Mouse (Mus musculus) cerebellum, adult 11 months (tissue): Measurements from ENCODE around the gene Tmem131.
"Not testable (repeated sequence)": the region's sequence is repeated elsewhere in the genome, so short reads cannot be mapped to it uniquely, and the experiment has no call there.

Source experiments
- DNase-seq: peaks from one replicate; pipeline ENCODE4 v3.0.0; 2022

The Tmem131 gene

DNA sequence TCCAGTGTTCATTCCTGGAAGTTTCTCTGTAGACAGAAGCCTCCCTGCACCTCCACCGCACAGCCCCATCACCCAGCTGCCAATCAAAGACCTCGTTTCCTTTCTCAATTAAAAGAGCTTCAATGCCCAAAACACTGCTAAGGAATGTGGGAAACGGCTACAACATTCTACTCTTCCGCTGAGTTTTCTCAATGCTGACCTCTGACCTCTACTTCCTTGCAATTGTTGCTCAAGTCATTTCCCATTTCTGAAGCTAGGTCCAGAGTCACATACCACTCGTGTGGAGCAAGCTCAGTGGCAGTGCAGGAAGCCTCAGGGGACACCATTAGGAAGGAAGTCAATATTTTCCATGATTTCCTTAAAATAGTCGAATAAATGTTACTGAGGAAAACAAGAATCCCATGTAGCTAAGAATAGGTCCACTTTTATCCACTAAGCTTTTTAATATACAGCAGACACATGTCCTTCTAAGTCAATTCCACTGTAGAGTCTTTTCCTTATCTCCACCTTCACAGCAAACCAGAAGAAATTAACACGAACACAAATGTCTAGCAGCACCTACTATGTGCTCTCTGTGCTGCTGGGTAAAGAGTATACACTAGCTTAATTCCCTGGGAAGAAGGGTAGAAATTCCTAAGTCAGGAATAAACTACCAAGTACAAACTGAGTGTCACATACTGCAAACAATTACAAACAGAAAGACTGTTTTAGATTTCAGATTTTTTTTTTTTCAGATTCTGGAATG, 28.8 kb downstream of the Tmem131 start:
- no peak for DNase-seq

DNA sequence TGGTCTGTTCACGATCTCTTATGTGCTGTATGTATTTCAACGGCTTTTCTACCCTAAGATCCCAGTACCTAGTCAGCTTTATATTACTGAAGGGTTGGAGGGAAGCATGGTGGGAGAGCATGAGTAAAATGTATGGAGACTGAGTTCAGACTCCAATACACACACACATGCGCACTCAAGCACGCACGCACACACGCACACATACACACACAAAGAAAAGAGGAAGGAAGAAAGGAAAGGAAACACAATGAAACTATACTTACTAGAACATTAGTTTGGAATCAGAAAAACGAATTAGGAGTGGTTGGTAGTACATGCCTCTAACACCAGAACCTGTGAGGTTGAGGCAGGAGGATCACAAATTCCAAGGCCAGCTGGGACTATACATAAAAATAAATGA, 29.7 kb downstream of the Tmem131 start:
- DNase-seq, result no peak

DNA sequence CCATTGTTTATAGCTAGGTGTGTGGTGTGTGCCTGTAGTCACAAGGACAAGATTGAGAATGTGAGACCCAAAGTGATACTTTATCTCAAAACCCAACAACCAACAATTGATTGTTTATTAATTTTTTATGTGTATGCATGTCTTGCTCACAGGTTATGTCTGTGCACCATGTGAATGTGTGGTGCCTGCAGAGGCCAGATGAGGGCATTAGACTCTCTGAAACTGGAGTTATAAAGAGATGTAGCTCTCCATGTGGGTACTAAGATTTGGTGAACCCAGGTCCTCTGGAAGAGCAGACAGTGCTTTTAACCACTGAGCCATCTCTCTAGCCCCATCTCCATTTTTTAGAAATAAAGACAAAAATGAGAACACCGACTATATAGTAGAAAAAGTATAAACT, 31.2 kb downstream of the Tmem131 start:
- DNase-seq, result no peak

DNA sequence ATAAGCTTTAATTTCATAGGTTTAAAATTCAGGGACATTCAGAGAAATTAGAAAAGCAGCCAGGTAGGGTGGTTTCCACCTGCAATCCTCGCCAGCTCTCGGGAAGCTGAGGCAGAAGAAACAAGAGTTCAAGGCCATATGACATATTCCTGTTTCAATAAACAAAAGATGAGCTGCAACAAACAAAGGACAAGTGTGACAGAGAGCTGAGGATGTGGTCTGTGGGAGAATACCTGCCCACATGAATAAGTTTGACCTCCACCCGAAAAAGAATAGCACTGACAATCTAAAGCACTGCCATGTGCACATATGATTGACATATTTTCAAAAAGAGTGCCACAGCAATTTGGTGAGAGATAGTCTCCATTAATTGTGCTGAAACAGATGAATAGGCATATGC, 31.9 kb downstream of the Tmem131 start:
- no peak for DNase-seq

DNA sequence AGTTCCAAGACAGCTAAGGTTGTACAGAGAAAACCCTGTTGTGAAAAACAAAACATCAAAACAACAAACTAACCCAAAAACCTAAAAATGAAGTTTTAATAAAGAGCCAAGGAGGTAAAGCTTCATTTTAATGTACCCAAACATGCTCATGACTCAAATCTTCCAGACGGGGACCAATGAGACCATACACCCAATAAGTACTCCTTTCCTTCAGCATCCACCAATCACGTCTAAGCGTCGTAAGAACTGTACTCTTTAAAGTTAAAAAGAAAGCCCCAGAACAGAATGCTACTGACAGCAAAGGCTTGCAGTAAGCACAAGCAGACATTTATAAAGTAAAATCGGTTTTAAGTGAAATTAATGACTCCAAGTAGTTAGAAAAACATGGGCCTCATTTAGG, 33.1 kb downstream of the Tmem131 start:
- DNase-seq, result no peak

DNA sequence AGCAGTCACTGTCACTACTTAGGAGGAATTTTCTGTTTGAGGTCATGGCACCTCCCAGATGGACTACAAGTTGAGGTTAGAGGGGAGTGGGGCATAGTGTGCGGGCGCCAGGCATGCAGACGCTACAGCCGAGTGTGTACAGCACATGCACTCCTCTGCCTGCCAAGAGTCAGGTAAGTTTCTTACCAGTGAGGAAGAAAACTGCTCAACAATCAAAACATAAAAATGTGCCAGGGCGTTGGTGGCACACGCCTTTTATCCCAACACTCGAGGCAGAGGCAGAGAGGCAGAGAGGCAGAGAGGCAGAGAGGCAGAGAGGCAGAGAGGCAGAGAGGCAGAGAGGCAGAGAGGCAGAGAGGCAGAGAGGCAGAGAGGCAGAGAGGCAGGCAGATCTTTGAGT, 33.5 kb downstream of the Tmem131 start:
- DNase-seq, result not testable (repeated sequence)

DNA sequence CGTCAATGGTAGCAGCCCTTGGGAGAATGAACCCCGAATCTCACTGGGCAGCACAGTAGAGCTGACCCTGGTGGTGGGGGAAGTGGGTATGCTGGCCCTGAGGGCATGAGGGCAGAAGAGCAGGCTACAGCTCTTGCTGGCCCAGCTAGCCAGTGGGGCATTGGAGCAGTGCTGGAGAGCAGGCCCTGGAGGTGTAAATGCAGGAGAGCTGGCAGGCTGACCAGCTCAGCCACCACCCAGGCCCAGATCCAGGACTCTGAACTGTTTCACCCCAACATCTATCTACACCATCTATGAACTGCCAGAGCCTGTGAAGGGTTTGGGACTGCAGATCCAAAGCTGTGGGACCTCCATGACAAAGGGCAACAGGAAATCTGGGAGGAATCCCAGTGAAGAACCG, 38.2 kb downstream of the Tmem131 start:
- no peak for DNase-seq

DNA sequence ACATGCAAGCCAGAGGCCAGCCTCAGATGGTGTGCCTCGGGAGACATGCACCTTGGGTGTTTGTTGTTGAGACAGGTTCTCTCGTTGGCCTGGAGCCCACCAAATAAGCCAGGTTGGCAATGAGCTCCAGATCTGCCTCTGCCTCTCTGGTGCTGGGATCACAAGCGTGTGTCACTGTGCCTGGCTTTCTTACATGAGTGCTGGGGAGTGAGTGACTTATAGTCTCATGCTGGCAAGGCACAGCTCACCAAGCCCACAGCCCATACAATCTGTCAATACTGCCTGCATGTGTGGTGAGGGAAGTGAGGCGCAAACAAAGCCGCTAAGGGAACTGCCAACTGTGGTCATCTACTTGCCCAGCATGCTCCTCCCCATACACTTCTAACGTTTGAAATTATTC, 39.0 kb downstream of the Tmem131 start:
- DNase-seq, result peak; percentile 49

DNA sequence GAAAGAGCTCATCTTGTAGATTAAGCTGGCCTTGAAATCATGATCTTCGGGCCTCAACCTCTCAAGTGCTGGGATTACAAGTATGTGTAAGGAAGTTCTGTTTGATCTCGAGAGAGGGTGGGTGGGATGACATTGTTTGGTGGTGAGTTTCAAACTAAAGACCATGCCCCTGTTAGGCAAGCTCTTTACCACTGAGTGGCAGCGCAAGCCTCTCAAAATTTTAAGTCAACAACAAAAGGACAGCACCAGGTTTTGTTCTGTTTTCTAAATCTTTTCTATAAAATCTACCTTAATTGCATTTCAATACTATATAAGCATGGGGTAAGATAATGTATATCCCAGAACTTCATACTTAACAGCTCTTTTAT, 39.4 kb downstream of the Tmem131 start:
- no peak for DNase-seq

DNA sequence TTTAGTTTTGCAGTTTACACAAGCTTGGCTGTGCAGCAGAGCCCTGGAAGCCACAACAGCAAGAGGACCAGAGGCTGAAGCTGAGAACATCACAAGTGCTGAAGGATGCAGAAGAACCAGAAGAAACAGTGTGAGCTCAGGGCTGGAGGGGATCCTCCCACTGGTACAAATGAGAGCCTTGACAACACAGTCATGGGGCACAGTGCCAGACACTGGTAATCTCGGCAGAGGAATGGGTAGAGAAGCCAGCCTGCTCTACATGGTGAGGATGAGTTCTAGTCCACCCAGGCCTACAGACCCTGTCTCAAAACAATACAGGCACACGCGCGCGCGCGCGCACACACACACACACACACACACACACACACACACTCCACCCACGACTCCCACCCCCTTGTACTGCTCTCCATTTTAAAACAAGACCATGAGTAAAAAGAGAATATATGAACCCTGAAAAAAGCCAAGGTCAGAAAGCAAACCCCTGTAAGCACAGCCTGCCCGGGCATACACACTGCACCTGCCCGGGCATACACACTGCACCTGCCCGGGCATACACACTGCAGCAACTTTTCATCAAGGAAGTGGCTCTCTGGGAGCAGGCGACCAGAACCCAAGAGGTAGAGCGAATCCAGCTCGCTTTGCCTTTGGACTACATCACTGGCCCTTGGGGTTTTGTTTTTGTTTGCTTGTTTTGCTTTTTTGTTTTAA, 39.9 kb downstream of the Tmem131 start:
- peak; percentile 37 for DNase-seq

DNA sequence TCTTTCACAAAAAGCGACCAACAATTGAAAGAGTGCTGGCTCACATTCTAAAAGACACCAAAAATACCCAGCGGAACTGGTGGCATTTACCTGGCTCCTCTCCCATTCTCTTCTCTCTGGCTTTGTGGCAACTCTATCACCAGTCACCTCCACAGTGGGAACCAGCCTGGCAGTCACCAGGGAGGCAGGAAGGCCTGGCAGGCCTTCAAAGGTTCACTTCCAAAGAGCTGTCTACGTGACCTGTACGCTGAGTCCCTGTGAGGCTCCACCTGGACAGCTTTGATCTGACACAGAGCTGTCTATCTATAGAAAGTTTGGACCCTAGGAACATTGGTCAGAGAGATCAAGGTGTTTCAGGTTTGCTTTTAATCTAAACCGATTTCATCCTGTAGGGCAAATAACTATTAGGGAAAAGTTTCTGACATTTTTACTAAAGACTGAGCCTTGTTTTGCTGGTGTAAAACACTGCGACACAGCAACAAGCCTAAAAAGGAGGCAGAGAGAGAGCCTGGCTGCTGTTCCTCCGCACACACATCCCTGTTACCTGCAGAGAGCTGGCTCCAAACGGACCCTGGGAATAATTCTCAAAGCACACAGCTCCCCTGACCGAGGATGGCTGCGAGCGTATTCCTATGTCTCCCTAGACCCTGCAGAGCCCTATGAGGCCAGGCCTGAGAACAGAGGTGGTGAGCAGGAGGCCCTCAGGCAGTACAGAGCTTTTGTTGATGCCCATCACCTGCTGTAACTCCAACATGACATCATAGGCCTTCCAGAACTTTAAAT, 40.7 kb downstream of the Tmem131 start:
- DNase-seq, result peak; percentile 86

DNA sequence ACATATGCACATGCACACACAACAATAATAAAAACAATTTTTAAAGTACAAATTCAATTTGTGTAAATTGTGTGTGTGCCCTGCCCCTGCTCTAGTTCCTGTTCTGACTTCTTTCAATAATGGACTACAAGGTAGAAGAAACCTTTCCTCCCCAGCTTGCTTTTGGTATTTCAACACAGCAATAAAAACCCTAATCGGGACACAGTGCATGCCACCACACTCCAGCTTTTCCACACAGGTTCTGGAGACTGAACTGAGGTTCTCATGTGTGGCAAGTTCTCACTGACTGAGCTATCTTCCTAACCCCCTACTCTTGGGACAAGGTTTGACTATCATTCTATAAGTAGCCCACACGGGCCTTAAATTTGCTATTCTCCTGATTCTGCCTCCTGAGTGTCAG, 43.8 kb downstream of the Tmem131 start:
- DNase-seq, result no peak

DNA sequence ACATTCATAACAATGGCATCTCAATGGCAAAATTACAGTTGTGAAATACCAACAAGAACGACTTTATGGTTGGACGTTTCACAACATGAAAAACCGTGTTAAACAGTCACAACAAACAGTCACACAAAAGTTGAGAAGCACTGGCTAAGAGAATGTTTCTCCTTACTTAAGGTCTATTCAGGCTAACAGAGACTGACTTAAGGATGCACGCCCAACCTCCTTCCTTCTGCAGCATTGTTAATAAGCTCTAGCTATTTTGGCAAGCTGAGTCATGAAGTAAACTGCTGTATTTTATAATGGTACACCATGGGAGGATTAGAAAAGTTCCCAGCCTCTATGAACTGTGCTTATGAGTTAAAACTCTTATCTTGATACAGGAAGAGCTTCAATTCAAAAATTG, 47.0 kb downstream of the Tmem131 start:
- DNase-seq, result no peak

DNA sequence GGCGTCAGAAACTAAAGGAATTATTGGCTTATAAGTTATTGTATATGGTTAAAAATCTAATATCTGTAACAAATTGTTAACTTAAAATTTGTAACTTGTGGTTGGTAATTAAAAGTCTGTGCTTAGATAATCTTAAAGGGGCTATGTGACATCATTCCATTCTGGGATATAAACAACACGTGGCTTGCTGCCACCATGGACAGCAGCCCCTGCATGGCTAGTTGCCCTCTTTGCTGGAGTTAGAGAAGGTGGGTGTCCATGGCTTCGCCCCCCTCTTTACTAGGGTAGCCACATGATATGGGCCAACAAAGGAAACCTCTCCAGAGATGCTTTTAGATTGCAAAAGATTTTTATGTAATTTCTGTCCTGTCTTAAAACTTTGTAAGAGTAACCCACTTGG, 48.0 kb downstream of the Tmem131 start:
- DNase-seq, result no peak

DNA sequence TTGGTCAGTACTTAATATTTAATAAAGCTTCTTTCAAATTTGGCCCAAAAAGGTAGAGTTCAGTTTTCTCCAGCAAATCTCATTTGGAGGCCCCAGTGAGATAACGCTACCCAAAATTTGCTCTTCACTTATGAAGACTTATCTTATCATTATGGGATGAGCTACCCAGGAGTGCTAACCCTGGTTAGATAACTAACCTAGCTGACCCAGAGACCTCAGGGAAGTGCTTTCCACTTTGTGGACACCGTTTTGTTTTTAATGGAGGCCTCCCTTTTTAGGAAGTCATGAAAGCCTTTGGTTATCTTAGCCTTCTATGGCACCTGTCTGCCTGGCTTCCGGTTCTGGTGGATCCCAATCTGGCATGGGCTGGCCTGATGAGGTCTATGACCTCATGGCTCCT, 49.3 kb downstream of the Tmem131 start:
- no peak for DNase-seq

DNA sequence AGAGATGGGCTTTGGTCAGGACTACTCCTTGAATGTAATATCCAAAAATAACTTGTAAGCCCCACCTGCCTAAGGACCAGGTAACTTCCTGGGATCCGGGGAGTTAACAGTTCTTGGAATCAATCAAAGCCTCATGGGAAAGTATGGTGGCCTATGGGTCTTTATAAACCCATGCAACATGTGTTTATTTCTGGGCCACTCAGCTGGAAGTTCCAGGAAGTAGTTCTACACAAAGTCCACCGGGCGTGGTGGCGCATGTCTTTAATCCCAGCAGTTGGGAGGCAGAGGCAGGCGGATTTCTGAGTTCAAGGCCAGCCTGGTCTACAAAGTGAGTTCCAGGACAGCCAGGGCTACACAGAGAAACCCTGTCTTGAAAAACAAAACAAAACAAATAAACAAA, 49.7 kb downstream of the Tmem131 start:
- not testable (repeated sequence) for DNase-seq

DNA sequence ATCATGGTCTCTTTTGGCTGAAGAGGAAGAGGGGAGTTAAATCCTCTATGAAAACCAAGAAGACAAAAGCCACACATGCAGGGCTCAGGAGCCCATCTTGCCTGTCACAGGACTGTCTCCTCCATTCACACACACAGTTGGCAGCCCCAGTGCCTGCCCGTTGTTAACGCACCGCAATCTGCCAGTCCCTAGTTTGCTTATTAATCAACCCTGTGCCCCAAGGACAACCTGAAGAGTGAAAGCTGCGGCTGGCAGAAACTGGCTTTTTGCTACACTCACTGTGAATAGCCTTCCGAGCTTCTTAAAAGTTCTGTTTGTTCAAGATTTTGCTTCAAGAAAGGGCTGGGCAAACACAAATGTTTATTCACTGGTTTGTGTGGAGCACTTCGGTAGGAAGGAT, 50.3 kb downstream of the Tmem131 start:
- DNase-seq, result no peak

DNA sequence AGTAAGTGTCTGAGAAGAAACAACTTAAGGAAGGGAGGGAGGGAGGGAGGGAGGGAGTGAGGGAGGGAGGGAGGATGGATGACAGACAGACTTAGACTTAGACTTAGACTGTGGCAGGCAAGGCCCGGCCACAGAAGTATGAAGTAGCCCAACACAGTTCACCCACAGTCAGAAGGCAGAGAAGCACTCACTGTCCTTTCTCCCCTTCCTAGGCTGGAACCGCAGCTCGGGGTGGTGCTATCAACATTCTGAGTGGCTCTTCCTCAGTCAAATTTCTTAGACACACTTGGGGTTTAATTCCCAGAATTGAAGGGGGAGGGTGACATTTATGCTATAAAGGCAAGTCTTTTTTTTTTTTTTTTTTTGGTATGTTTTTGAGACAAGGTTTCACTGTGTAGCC, 51.0 kb downstream of the Tmem131 start:
- DNase-seq, result no peak

DNA sequence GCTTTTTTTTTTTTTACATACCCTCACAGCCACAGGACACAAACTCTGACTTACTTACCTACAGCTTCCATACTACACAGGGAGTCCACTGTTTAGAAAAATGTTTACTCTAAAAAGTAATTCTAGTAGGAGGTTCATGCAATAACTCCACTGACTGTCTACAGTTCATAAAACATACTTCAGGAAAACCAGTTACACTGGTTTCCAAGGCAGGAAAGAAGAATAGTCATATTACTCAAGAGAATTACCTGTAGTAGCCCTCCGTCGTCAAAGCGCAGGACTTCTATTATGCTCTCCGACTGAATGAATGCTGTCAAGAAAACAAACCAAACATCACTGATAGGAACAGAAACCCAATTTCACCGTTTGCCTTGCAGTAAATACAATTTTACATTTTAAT, 54.5 kb downstream of the Tmem131 start:
- DNase-seq, result no peak

DNA sequence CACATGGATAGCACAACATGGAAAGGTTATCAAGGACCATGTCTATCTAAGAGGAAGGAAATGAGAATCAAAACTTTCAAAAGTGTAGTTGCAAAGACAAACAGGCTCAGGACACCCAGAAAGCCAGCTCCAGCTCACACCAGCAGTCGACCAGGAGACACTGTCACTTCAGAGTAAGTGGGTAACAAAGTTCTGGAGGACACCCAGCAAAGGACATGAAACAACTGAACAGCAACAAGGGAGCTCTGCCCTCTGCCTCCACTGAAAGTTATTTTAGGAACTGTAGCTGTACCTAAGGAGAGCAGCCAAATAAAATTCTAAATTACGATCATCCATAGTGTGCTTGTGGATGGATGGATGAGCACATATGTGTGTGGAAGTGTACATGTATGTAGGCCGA, 56.3 kb downstream of the Tmem131 start:
- DNase-seq, result no peak

DNA sequence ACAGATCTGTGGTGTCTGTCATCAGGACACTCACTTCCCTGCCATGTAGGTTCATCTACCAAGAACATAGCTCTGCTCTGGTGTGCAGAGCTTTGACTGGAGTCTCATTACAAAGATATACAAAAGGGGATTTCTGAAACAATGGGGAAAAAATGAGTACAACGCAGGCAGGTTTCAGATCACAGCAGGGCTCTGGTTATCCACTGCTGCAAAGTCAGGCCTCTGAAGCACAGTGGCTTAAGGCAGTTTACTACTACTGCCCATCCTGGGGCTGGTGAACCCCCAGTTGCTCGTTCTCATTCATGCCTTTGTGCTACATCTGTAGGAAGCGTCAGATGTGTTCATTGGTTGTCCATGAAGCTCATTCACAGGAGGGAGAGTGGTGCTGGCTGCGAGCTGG, 57.0 kb downstream of the Tmem131 start:
- DNase-seq, result no peak

DNA sequence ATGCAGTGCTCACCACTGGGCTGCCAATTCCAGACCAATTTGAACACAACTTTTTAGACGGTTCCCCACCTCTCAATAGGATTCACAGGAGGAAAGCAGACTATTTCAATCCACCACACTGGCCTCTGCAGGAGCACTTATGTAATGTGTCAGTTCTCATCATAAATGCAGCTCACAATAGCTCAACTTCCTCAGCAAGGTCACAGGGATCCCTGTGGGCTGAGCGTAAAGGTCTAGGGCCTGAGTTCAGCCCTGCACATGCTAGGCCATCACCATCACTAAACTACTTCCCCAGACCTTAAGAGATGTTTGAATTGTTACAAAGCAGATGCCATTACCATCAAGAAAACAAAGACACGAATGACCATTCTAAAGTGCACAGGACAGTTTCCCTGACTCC, 58.9 kb downstream of the Tmem131 start:
- no peak for DNase-seq

DNA sequence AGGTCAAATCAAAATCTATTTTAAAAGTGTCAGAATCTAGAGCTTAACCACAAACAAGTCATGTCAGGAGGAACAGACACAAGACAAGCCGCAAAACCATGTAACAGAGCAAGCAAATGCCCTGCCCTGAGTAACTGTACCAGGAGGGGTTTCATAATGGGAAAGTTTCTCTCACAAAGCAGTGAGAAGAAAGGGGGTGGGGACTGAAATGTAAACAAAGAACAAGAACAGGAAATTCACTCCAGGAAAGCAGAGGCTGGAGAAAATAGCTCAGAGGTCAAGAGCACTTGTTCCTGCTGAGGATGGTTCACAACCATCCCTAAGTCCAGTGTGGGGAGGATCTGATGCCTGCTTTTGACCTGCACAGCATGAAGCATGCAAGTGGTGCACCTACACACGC, 59.7 kb downstream of the Tmem131 start:
- no peak for DNase-seq

DNA sequence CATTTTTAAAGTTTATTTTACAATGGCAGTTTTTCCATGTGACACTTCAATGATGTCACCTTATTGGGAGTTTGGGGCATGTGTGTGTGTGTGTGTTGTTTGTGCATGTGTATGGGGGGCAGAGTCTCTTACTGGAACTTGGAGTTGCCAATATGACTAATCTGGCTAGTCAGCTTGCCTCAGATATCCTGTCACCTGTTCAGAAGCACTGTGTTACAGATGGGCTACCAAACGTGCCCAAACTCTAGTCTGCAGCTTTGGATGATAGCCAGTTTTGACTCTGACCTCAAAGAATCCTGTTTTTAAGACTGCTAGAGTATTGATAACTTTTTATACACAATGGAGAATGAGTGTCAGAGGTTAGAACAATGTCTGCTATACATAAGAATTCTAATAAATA, 64.3 kb downstream of the Tmem131 start:
- peak; percentile 30 for DNase-seq
